Comparison of ENCODE assay signal across 9 mouse cellular contexts in the genomic region with DNA sequence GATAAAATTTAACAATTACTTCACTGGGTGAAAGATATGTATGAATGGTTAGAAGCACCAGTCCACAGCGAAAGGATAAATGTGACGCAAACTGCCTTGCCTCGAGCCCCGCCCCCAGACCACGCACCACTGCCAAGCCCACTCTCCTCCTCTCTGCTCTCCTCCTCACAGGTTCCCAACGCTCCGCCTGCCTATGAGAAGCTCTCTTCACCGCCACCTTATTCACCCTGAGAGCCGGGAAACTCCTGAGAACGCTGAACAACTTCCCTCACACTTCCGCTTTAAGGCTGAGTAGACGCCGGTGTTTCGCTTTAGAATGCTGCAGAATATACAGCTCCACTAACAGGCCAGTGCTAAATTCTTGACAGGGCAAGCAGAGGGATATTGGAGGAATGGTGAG. TPM values are rescaled to one million over a fixed set of nuclear protein-coding genes. Genes with fewer than 3 reads are reported as not detected.
DNase-seq lines count a peak whose midpoint lies in the region; ATAC-seq and TF ChIP-seq lines count a peak whose summit lies in the region.
"Had no signal": no experiment of that assay in that cellular context is flagged by ENCODE, and none has a peak within 500 bp of the region (broad histone marks: within the 10 kb centered on the region; RNA-seq: fewer than 3 reads in every experiment).

No protein-coding gene starts in this region.

- peak overlapping the region; percentile 39 for H3K4me3 ChIP-seq in heart, embryonic 15.5 days
- H3K4me3 ChIP-seq in CH12.LX (replicated peaks in 1 of 3; ENCODE audit: low read depth in 2 of 3, low read length in 2 of 3, poor library complexity in 1 of 3) (peak overlapping the region; percentile 48 to 52 (median 51)), macrophage (ENCODE audit: inconsistent target) (peak overlapping the region; percentile 34)

- in situ Hi-C loops in CH12.LX (cut with MboI; ENCODE audit: low pct_ligation_motif_present, low pct_unique_long_range_greater_than_20kb, low sequenced_read_pairs), result loop anchor here (10.0 kb wide), 1 partner anchor 107 kb away; a partner anchor contains a TSS

- peak overlapping the region; percentile 61 for H3K4me2 ChIP-seq in heart, embryonic 15.5 days
- peak overlapping the region; percentile 95 for H3K4me2 ChIP-seq in CH12.LX (ENCODE audit: insufficient read depth, low read depth, poor library complexity, severe bottlenecking)

- WGBS in heart, embryonic 15.5 days, result 43% methylated on average over 14 of the region's 14 CpGs
- WGBS in macrophage (ENCODE audit: missing documents), result 31% methylated on average over 14 of the region's 14 CpGs

- no peaks in the 10 kb centered on the region for H3K79me2 ChIP-seq in CH12.LX (replicated peaks; ENCODE audit: control insufficient read depth, extremely low read depth, insufficient read depth, poor library complexity, severe bottlenecking)
- H3K79me2 ChIP-seq in macrophage (ENCODE audit: inconsistent target), result no peaks in the 10 kb centered on the region

- intact Hi-C loops in heart, postnatal 14 days (cut with DNase I), result no loop called here

- no peaks in the 10 kb centered on the region for H3K9me3 ChIP-seq in heart, embryonic 15.5 days (replicated peaks)
- no peaks in the 10 kb centered on the region for H3K9me3 ChIP-seq in CH12.LX (replicated peaks; ENCODE audit: low read length)

- H3K4me1 ChIP-seq in heart, embryonic 15.5 days (replicated peaks), result no peaks in the 10 kb centered on the region
- H3K4me1 ChIP-seq in CH12.LX (ENCODE audit: control insufficient read depth in 1 of 2, insufficient read depth in 2 of 2), result peaks cover 9 to 35% of the 10 kb centered on the region in 2 experiments

- no peak for TF ChIP-seq RAD21 in CH12.LX (IDR thresholded peaks at IDR 0.05; ENCODE audit: low read depth, low read length)

- H3K27ac ChIP-seq in heart, embryonic 15.5 days, result no peak overlapping the region
- H3K27ac ChIP-seq in CH12.LX (ENCODE audit: insufficient read depth, low read depth), result no peak overlapping the region
- H3K27ac ChIP-seq in macrophage, result no peak overlapping the region

- TF ChIP-seq EP300 in CH12.LX (IDR thresholded peaks at IDR 0.05; ENCODE audit: low read length), result no peak

- no peak for DNase-seq in heart, postnatal 14 days
- DNase-seq in CH12.LX (ENCODE audit: extremely low read depth) (peak; percentile 79), adipocyte (ENCODE audit: low spot score) (no peak)
- peak; percentile 83 for DNase-seq in induced T-regulatory cell, adult 2 months (ENCODE audit: low read depth)
- no peak for DNase-seq in right cerebral cortex, postnatal 10 days (ENCODE audit: low spot score in 2 of 2)
- no peak for DNase-seq in embryo, embryonic 10.5 days (ENCODE audit: low spot score)

- TF ChIP-seq POLR2A in CH12.LX (IDR thresholded peaks at IDR 0.05; ENCODE audit: low read depth, low read length), result peak; percentile 38; the same call in 1 of the 2 replicates

- no peaks in the 10 kb centered on the region for H3K27me3 ChIP-seq in heart, embryonic 15.5 days
- no peaks in the 10 kb centered on the region for H3K27me3 ChIP-seq in CH12.LX (replicated peaks)

- no peaks in the 10 kb centered on the region for H3K36me3 ChIP-seq in heart, embryonic 15.5 days
- H3K36me3 ChIP-seq in CH12.LX (replicated peaks in 1 of 2; ENCODE audit: control insufficient read depth in 1 of 2, insufficient read depth in 1 of 2, low read length in 1 of 2) (no peaks in the 10 kb centered on the region), macrophage (ENCODE audit: inconsistent target) (no peaks in the 10 kb centered on the region)

- TF ChIP-seq CTCF in CH12.LX (conservative IDR thresholded peaks at IDR 0.05 in 1 of 2, IDR thresholded peaks at IDR 0.05 in 1 of 2; ENCODE audit: low read depth in 2 of 2, low read length in 2 of 2), result no peak

- dilution Hi-C loops in CH12.LX (cut with MboI; ENCODE audit: extremely low pct_ligation_motif_present, extremely low pct_unique_long_range_greater_than_20kb, low sequenced_read_pairs), result no loop called here

- H3K9ac ChIP-seq in heart, embryonic 15.5 days, result no peak overlapping the region
- H3K9ac ChIP-seq in CH12.LX (ENCODE audit: insufficient read depth, low read depth), result peak overlapping the region; percentile 1; the same call in 1 of the 2 replicates

- no peak for ATAC-seq in heart, embryonic 15.5 days (replicated peaks; ENCODE audit: insufficient number of reproducible peaks, insufficient read depth, low FRiP score, low read depth)

TF ChIP-seq in CH12.LX, 34 proteins besides CTCF, POLR2A, EP300 and RAD21 (continues in another document):
- TF ChIP-seq POLR2AphosphoS2 (IDR thresholded peaks at IDR 0.05; ENCODE audit: low read depth, low read length) (no peak), UBTF (IDR thresholded peaks at IDR 0.05; ENCODE audit: low read depth, low read length) (no peak), USF2 (conservative IDR thresholded peaks at IDR 0.05; ENCODE audit: low read depth, low read length) (no peak), TCF12 (IDR thresholded peaks at IDR 0.05; ENCODE audit: low read depth, low read length) (no peak), IRF4 (IDR thresholded peaks at IDR 0.05; ENCODE audit: low read depth, low read length) (peak; percentile 71), RCOR1 (conservative IDR thresholded peaks at IDR 0.05; ENCODE audit: low read depth, low read length) (0 out of 2 replicates have a peak, but pooled peaks have one; percentile 15), MXI1 (IDR thresholded peaks at IDR 0.05; ENCODE audit: low read depth, low read length) (peak; percentile 86), MAZ (IDR thresholded peaks at IDR 0.05; ENCODE audit: low read depth, low read length) (no peak), MAX (IDR thresholded peaks at IDR 0.05; ENCODE audit: low read length) (no peak; the same call in 1 of the 2 replicates), MEF2A (IDR thresholded peaks at IDR 0.05; ENCODE audit: borderline replicate concordance, low read depth, low read length) (peak; percentile 45; the same call in 1 of the 2 replicates), GABPA (IDR thresholded peaks at IDR 0.05; ENCODE audit: insufficient replicate concordance, low read depth, low read length) (no peak), ZNF384 (IDR thresholded peaks at IDR 0.05; ENCODE audit: low read depth, low read length) (no peak), ETS1 (conservative IDR thresholded peaks at IDR 0.05; ENCODE audit: low read depth, low read length) (0 out of 2 replicates have a peak, but pooled peaks have one; percentile 48), MYC (IDR thresholded peaks at IDR 0.05; ENCODE audit: low read depth, low read length) (0 out of 2 replicates have a peak, but pooled peaks have one; percentile 25), HCFC1 (IDR thresholded peaks at IDR 0.05; ENCODE audit: low read depth, low read length) (no peak), USF1 (IDR thresholded peaks at IDR 0.05; ENCODE audit: low read depth, low read length) (no peak), SIN3A (IDR thresholded peaks at IDR 0.05; ENCODE audit: low read length) (peak; percentile 50), ZC3H11A (IDR thresholded peaks at IDR 0.05; ENCODE audit: low read depth, low read length) (no peak), E2F4 (IDR thresholded peaks at IDR 0.05; ENCODE audit: insufficient replicate concordance, low read depth, low read length) (no peak), JUN (IDR thresholded peaks at IDR 0.05; ENCODE audit: insufficient read depth, low read depth, low read length) (0 out of 2 replicates have a peak, but pooled peaks have one; percentile 17), ZMIZ1 (IDR thresholded peaks at IDR 0.05; ENCODE audit: low read depth, low read length) (0 out of 2 replicates have a peak, but pooled peaks have one; percentile 23), CHD2 (IDR thresholded peaks at IDR 0.05; ENCODE audit: low read length) (no peak; the same call in 1 of the 2 replicates), TBP (conservative IDR thresholded peaks at IDR 0.05; ENCODE audit: low read depth, low read length) (0 out of 2 replicates have a peak, but pooled peaks have one; percentile 58), ELF1 (IDR thresholded peaks at IDR 0.05; ENCODE audit: low read depth, low read length) (peak; percentile 78), CHD1 (IDR thresholded peaks at IDR 0.05; ENCODE audit: low read depth, low read length) (no peak), SMC3 (IDR thresholded peaks at IDR 0.05; ENCODE audit: low read depth, low read length) (no peak; the same call in 1 of the 2 replicates), MAFK (IDR thresholded peaks at IDR 0.05; ENCODE audit: insufficient replicate concordance, low read length) (no peak), NRF1 (IDR thresholded peaks at IDR 0.05; ENCODE audit: low read depth, low read length) (no peak), ZKSCAN1 (IDR thresholded peaks at IDR 0.05; ENCODE audit: borderline replicate concordance, low read depth, low read length) (no peak), NELFE (IDR thresholded peaks at IDR 0.05; ENCODE audit: low read depth, low read length) (no peak), BHLHE40 (IDR thresholded peaks at IDR 0.05; ENCODE audit: low read depth, low read length) (no peak), KAT2A (IDR thresholded peaks at IDR 0.05; ENCODE audit: insufficient replicate concordance, low read length) (no peak)

RNA-seq across cellular contexts. Expression of a gene that starts 10.4 kb away (rescaled TPM):
- polyA plus RNA-seq in heart, embryonic 15.5 days (2015; fragmentation: Nextera tagmentation; extraction: Ambion mirVana), result 0.83 and 0.94 TPM in 2 replicates
- total RNA-seq in heart, postnatal 14 days (2021), result 1 to 10 TPM in 1 of 2 experiments, under 1 TPM in 1; 1.00 to 1.4 TPM
- total RNA-seq in CH12.LX (2012; rRNA removed) (not detected in 2 replicates), CH12.LX (2014; rRNA removed) (not detected in 2 replicates)
- polyA plus RNA-seq in CH12.LX (2012; ENCODE audit: insufficient read length, low read depth) (not detected in 2 replicates), macrophage (2018) (0.34 TPM in 1 of 3 replicates, not detected in the others)
- total RNA-seq in macrophage (2018; cell fraction: chromatin; rRNA removed), result not detected
- total RNA-seq in macrophage (2018; cell fraction: cytosol; rRNA removed), result under 1 TPM in 12 of 26 experiments, not detected in 14; 0.14 to 0.47 (median 0.25) TPM
- total RNA-seq in macrophage (2018; cell fraction: nucleus; rRNA removed), result 1 to 10 TPM in 1 of 26 experiments, under 1 TPM in 1, not detected in 24; 0.69 to 2.4 TPM
- polyA plus RNA-seq: neural tube, embryonic 11.5 days had no signal

RNA-seq across cellular contexts. Expression of a gene that starts 59.8 kb away (rescaled TPM):
- polyA plus RNA-seq in heart, embryonic 15.5 days (2015; fragmentation: Nextera tagmentation; extraction: Ambion mirVana), result 6.3 and 9.1 TPM in 2 replicates
- total RNA-seq in heart, postnatal 14 days (2021), result 1 to 10 TPM; 9.5 to 9.8 TPM
- total RNA-seq in CH12.LX (2012; rRNA removed) (26.1 and 27.6 TPM in 2 replicates), CH12.LX (2014; rRNA removed) (21.7 and 22.7 TPM in 2 replicates)
- polyA plus RNA-seq in CH12.LX (2012; ENCODE audit: insufficient read length, low read depth) (31.7 and 32.9 TPM in 2 replicates), macrophage (2018) (8.3 to 25.2 TPM (median 13.2 TPM) in 3 replicates)
- 10 to 100 TPM in 11 of 26 experiments, 1 to 10 TPM in 15; 1.6 to 18.6 (median 9.6) TPM for total RNA-seq in macrophage (2018; cell fraction: chromatin; rRNA removed)
- total RNA-seq in macrophage (2018; cell fraction: cytosol; rRNA removed), result 10 to 100 TPM in 13 of 26 experiments, 1 to 10 TPM in 13; 6.3 to 13.8 (median 9.8) TPM
- total RNA-seq in macrophage (2018; cell fraction: nucleus; rRNA removed), result 10 to 100 TPM in 24 of 26 experiments, 1 to 10 TPM in 2; 7.4 to 41.3 (median 15.2) TPM

Comparison
In these comparisons a context has a peak if more than half of its experiments do, and no peak if none do; other contexts are left out.
1. DNase-seq: peak in CH12.LX (single experiment) and induced T-regulatory cell, adult 2 months (single experiment); none in heart, postnatal 14 days (0 of 2), right cerebral cortex, postnatal 10 days (0 of 2), adipocyte (single experiment) and embryo, embryonic 10.5 days (single experiment).
2. Peak in every context shown above with its lines, with median percentiles within 50 percentile points of each other: H3K4me3 ChIP-seq.